Mouse (Mus musculus) adrenal gland, postnatal 0 days (tissue): ENCODE measurements around the gene Olfr1224-ps1. TPM values are rescaled to one million over a fixed set of nuclear protein-coding genes. Genes with fewer than 3 reads are reported as not detected.

ENCODE experiments used
- polyA plus RNA-seq: library from polyadenylated mRNA; unstranded; fragments of >200 nt; fragmentation: Nextera tagmentation; extraction: Ambion mirVana; gene quantifications from 2 replicates; pipeline ENCODE4 v1.2.1, GENCODE M21; 2015

Olfr1224-ps1 gene
- polyA plus RNA-seq, result not detected in 2 replicates

DNA sequence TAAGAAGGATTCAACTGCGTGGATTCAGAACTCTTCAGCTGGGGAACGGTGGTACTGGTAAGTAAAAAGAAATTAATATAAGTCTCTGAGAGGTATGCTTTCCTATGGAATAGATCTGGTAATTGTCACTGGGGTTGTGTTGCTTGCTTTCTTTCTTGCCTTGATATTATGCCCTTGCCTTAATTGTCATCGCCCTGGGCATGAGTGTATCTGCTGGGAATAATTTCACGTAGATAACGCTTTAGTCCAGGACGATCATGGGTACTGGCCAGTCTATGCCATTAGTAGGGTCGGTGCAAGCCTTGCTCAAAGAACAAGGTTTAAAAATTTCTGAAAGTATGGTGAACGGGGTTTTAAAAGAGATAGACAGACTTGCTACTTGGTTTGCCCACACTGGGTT lies at the start of gene Olfr1224-ps1:
Olfr1224-ps1 (minus strand) TSS at position 101 of the 400 bp plus-strand sequence.

DNA sequence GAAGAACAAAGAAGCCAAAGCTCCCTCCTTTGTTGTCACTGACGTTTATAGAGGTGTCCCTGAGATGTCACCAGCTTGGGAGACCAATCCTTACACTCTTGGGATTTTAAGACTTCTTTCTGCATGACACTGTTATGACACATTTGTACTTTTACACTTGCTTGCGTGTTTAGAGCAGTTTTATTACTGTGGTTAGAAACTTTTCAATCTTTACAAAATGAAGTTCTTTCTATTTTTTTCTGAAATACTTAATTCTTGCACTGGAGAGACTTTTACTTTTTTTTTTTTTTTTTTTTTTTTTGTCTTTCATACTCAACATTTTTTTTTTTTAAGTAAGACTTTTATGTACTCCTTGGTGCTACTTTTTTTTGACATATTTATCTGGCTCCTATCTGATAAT lies 36.1 kb upstream of the Olfr1224-ps1 start, which contains the start of gene Olfr1226:
Olfr1226 (minus strand) TSS at position 101 of the 400 bp plus-strand sequence.

DNA sequence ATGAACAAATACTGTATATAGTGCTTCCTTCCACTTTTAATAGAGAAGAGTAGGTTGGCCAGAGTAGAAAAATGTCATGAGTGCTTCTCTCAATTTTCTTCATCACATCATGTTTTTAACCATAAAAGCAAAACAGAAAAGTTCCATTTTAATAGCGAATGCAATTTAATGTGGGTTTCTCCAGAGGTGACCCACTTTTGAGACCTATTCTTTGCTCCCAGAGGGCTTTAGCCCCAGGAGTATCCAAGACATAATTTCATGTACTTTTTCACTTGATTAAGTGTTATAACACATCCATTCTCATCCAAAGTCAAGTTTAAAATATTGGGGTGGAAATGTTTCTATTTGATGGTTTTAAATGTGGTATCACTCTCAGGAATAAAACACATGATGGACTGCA lies 10.7 kb upstream of the Olfr1224-ps1 start, which contains the start of gene Olfr1225:
Olfr1225 (minus strand) TSS at position 101 of the 400 bp plus-strand sequence.

DNA sequence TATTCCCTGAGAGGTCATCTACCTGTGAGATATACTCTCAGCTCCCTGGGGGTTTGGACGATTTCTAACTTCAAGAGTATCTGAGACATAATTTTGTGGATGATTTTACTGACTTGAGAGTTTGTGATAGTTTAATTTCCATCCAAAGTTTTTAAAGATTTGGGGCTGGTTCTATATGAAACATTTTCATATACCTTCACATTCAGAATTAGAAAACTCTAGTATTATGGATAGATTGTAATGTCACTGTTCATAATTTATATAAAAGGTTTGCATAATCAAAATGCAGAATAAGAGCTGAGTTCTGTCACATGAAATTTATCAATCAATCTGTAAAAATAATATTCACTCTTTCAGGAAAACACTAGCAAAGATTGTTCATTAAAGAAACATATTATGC lies 12.4 kb downstream of the Olfr1224-ps1 start, which contains the start of gene Olfr1223:
Olfr1223 (minus strand) TSS at position 101 of the 400 bp plus-strand sequence.

DNA sequence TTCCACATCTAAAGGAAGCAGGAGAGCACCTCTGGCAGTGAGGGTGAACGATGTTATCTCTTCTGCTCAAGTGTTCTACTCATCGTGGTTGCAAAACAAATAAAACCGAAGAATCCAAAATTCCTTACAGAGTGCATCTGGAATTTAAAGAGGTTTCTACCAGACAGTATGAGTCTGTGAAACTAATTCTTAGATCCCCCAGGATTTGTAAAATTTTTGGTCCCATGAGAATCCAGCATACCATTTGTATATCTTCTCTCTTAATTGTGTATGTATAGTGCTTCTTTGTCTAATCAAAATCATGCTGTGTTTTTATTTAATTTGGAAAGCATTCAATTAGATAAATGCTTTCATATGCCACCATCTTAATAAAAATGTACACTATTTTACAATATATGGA lies 30.9 kb downstream of the Olfr1224-ps1 start, which contains the start of gene Olfr1222:
Olfr1222 (minus strand) TSS at position 101 of the 400 bp plus-strand sequence.

DNA sequence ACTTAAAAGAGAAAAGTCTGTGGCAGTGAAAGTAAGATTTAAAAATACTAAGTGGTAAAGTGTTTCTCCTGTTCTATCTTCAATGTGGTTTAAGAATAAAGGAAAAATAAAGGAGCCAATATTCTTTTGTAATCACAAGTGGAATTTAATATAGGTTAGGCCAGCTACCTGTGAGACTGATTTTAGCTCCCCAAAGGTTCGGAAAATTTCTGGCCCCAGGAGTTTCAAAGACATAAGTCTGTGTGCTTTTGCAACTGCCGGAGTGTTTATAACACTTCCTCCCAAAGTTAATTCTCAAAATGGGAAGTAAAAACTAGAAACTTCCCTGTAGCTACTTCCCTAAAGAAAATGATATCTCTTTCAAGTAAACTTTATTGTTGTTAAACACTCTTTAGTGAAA lies 46.7 kb downstream of the Olfr1224-ps1 start, which contains the start of gene Olfr1221:
Olfr1221 (minus strand) TSS at position 101 of the 400 bp plus-strand sequence.

DNA sequence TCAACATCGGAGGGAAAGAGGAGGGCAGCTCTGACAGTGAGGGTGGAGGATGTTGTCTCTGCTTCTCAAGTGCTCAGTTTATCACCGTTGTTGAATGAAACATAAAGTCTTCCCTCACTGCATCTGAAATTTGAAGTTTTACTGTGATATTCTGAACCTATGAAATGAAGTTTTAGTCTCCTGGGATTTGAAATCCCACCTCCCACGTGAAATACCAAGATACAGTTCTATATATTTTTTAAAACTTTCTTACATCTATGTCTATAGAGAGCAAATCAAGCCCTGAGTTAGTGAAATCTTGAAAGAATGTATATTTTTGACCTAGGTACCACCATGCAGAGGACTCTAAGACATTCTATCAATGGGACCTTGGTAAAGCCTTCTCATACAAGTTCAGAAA lies 57.2 kb downstream of the Olfr1224-ps1 start, which contains the start of gene Olfr1220:
Olfr1220 (minus strand) TSS at position 101 of the 400 bp plus-strand sequence.

Other genes with a start within 250 kb of the Olfr1224-ps1 start
- not detected in 2 replicates for gene Olfr1209, start 248.9 kb downstream of the Olfr1224-ps1 start, polyA plus RNA-seq
- gene Olfr1211, start 226.0 kb downstream of the Olfr1224-ps1 start, polyA plus RNA-seq, result not detected in 2 replicates
- not detected in 2 replicates for gene Olfr1212, start 210.1 kb downstream of the Olfr1224-ps1 start, polyA plus RNA-seq
- gene Gm13762, start 183.8 kb downstream of the Olfr1224-ps1 start, polyA plus RNA-seq, result not detected in 2 replicates
- not detected in 2 replicates for gene Olfr1214, start 171.4 kb downstream of the Olfr1224-ps1 start, polyA plus RNA-seq
- not detected in 2 replicates for gene Olfr1215, start 157.1 kb downstream of the Olfr1224-ps1 start, polyA plus RNA-seq
- gene Olfr1216, start 145.8 kb downstream of the Olfr1224-ps1 start, polyA plus RNA-seq, result not detected in 2 replicates
- not detected in 2 replicates for gene Olfr1217, start 132.0 kb downstream of the Olfr1224-ps1 start, polyA plus RNA-seq
- not detected in 2 replicates for gene Olfr1218, start 102.9 kb downstream of the Olfr1224-ps1 start, polyA plus RNA-seq
- gene Olfr1219, start 80.6 kb downstream of the Olfr1224-ps1 start, polyA plus RNA-seq, result not detected in 2 replicates
- not detected in 2 replicates for gene Olfr1220, start 57.3 kb downstream of the Olfr1224-ps1 start, polyA plus RNA-seq
- not detected in 2 replicates for gene Olfr1221, start 46.8 kb downstream of the Olfr1224-ps1 start, polyA plus RNA-seq
- not detected in 2 replicates for gene Olfr1222, start 31.0 kb downstream of the Olfr1224-ps1 start, polyA plus RNA-seq
- gene Olfr1223, start 12.5 kb downstream of the Olfr1224-ps1 start, polyA plus RNA-seq, result not detected in 2 replicates
- gene Olfr1225, start 10.6 kb upstream of the Olfr1224-ps1 start, polyA plus RNA-seq, result not detected in 2 replicates
- gene Olfr1226, start 36.0 kb upstream of the Olfr1224-ps1 start, polyA plus RNA-seq, result not detected in 2 replicates
- not detected in 2 replicates for gene Olfr1228, start 90.0 kb upstream of the Olfr1224-ps1 start, polyA plus RNA-seq
- not detected in 2 replicates for gene Olfr1229, start 123.9 kb upstream of the Olfr1224-ps1 start, polyA plus RNA-seq
- gene Olfr1230, start 133.2 kb upstream of the Olfr1224-ps1 start, polyA plus RNA-seq, result not detected in 2 replicates
- not detected in 2 replicates for gene Olfr1231, start 143.0 kb upstream of the Olfr1224-ps1 start, polyA plus RNA-seq
- not detected in 2 replicates for gene Olfr1232, start 165.6 kb upstream of the Olfr1224-ps1 start, polyA plus RNA-seq
- not detected in 2 replicates for gene Olfr1233, start 178.3 kb upstream of the Olfr1224-ps1 start, polyA plus RNA-seq
- gene Olfr1234, start 200.8 kb upstream of the Olfr1224-ps1 start, polyA plus RNA-seq, result not detected in 2 replicates
- not detected in 2 replicates for gene Olfr1238, start 245.6 kb upstream of the Olfr1224-ps1 start, polyA plus RNA-seq